Mouse (Mus musculus) small intestine, adult 2 months (tissue): ENCODE measurements at regions not wholly inside any gene's neighbourhood (a gene's known extent, or its start where the extent isn't known, plus 50 kb on each side); places are given as distances from the start of the nearest gene placed in this dataset.

Experiments
- H3K27ac ChIP-seq: fragments of 200-500 bp; 2 replicates; pipeline ENCODE4 v1.5.1; 2012; ENCODE audit warnings: low read depth, low read length, control low read depth, inconsistent platforms; ENCODE audit not compliant: insufficient read depth
- H3K27me3 ChIP-seq: fragments of 200-500 bp; 2 replicates; pipeline ENCODE4 v1.6.1; 2012; ENCODE audit warnings: mild to moderate bottlenecking, moderate library complexity, low read length, inconsistent platforms; ENCODE audit not compliant: control insufficient read depth, insufficient read depth
- H3K36me3 ChIP-seq: fragments of 200-500 bp; 2 replicates; pipeline ENCODE4 v1.6.1; 2012; ENCODE audit warnings: mild to moderate bottlenecking, low read length, control low read depth, inconsistent platforms; ENCODE audit not compliant: control insufficient read depth, insufficient read depth
- H3K4me1 ChIP-seq: fragments of 200-500 bp; 2 replicates; pipeline ENCODE4 v1.6.1; 2012; ENCODE audit warnings: low read length, inconsistent platforms, mixed read lengths; ENCODE audit not compliant: control insufficient read depth, insufficient read depth, insufficient read length
- H3K4me3 ChIP-seq: fragments of 200-500 bp; 2 replicates; pipeline ENCODE4 v1.5.1; 2012; ENCODE audit warnings: low read depth, mild to moderate bottlenecking, control low read depth, inconsistent platforms, low read length, moderate library complexity
- CTCF ChIP-seq: fragments of 200-500 bp; IDR thresholded peaks from 2 replicates; pipeline ENCODE4 v1.5.1; 2012; ENCODE audit warnings: low read depth, mild to moderate bottlenecking, control low read depth, inconsistent platforms, low read length, moderate library complexity, mixed read lengths; ENCODE audit not compliant: insufficient replicate concordance, insufficient read length; ENCODE audit errors: extremely low read depth
- POLR2A ChIP-seq: fragments of 200-500 bp; IDR thresholded peaks from 2 replicates; pipeline ENCODE4 v1.6.1; 2012; ENCODE audit warnings: low read depth, mild to moderate bottlenecking, control low read depth, inconsistent platforms, low read length, moderate library complexity
- WGBS: fragments of 180-500 bp; shearing (Covaris S2); methylation state at CpG from one replicate; pipeline ENCODE4 v1.1.7; 2018; 5-methylcytosine and 5-hydroxymethylcytosine counted together

DNA sequence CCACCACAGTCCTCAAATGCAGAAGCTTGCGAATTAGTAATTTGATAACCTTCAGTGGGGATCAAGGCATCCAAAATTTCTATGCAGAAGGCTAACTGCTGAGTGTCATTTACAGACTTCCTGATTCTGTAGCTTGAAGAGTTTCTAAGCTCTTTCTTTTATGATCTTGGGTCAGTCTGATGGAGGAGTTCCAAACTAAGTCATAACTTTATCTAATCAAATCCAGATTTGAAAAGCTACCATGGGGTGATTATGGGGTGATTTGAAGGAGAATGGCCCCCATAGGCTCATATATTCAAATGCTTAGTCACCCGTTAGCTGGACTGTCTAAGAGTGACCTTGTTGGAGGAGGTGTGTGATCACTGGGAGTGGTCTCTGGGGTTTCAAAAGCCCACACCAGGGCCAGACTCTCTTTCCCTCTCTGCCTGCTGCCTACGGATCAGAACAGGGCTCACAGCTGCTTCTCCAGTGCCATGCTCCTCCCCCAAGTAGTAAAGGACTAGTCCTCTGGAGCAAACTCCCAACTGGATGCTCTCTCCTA, 152.0 kb upstream of the Supt20 start:
- Histone ChIP-seq H3K36me3 (no peaks in the 10 kb centered on the region), H3K4me3 (no peak overlapping the region), H3K27me3 (no peaks in the 10 kb centered on the region), H3K4me1 (no peaks in the 10 kb centered on the region), H3K27ac (no peak overlapping the region)
- 69% methylated on average over 3 of the region's 3 CpGs for WGBS
- TF ChIP-seq CTCF, result no peak

DNA sequence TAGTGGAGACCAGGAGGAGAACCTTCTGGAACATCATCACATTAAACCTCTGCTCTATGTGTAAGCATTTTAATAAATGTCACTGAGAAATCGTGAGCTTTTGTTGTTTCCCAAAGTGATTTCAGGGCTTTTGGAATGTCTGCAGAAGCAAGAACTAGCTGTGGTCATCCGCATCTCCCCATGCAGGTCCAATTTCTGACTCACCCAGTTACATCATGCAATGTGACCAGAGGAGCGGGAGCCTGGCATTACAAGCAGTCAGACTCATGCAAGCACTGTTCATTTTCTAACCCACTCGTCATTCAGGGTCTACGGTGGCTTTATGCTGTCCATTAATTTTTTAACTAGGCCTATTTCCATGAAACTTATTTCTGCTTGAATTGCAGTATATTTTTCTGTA, 151.2 kb upstream of the Supt20 start:
- H3K36me3 ChIP-seq, result no peaks in the 10 kb centered on the region
- H3K27me3 ChIP-seq, result no peaks in the 10 kb centered on the region
- no peaks in the 10 kb centered on the region for H3K4me1 ChIP-seq
- H3K4me3 ChIP-seq, result no peak overlapping the region
- WGBS, result 85% methylated on average over 5 of the region's 5 CpGs
- no peak overlapping the region for H3K27ac ChIP-seq
- no peak for TF ChIP-seq CTCF
- TF ChIP-seq POLR2A, result no peak

DNA sequence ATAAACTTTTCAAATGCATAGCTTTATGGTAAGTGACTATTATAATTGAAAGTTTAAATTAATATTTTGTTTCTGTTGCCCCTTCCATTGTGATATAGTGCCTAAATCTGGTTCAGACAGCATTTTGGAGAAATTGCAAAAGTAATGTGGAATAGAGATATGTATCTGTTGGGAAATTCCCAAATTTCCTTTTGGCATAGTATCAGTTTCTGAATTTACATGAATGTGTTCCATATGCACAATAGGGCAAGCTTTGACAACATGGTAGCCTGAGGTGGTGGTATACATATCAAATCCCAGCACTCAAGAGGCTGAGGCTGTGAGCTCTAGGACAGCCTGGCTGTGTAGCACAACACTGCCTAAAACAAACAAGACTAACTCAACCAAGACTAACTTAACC, 147.2 kb upstream of the Supt20 start:
- no peaks in the 10 kb centered on the region for H3K36me3 ChIP-seq
- H3K27ac ChIP-seq, result no peak overlapping the region
- no peak for TF ChIP-seq POLR2A
- no peak for TF ChIP-seq CTCF
- H3K27me3 ChIP-seq, result no peaks in the 10 kb centered on the region
- no peaks in the 10 kb centered on the region for H3K4me1 ChIP-seq
- no peak overlapping the region for H3K4me3 ChIP-seq

DNA sequence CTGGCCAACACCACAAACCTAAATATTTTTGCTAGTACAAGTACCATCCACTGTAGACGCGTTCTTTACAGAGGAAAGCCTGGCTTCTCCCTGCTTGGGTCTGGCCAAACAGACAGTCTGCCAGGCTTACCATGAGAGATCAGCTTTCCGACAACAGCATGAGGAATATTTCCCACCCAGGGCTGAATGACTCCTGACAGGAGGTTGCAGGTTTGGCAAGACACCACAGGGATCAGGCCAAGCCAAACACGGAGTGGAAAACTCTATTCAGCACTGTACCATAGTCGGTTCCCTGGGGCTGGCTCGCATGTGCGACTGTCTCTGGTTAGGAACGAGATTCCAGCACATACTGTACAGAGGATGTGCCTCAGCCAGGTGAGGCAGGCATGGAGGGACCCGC, 140.7 kb upstream of the Supt20 start:
- Histone ChIP-seq H3K36me3 (no peaks in the 10 kb centered on the region), H3K4me3 (no peak overlapping the region), H3K4me1 (no peaks in the 10 kb centered on the region), H3K27ac (no peak overlapping the region), H3K27me3 (no peaks in the 10 kb centered on the region)
- WGBS, result 73% methylated on average over 9 of the region's 9 CpGs
- TF ChIP-seq POLR2A (no peak), CTCF (no peak)

DNA sequence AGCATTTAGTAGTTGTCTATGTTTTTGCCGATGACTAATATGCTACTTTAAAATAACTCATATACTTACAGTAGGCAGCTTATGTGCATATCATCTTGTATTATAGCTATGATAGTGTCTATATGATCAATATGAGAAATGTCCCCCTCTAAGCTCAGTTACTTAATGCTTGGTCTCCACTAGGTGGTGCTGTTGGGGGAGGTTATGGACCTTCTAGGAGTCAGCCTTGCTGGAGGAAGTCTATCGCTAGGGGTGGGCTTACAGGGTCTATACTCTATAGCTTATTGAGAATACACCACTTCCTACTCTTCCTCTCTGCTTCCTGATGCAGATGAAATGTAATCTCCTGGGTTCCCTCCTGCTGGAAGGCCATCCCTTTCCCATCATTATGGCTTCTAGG, 136.7 kb upstream of the Supt20 start:
- no peaks in the 10 kb centered on the region for H3K4me1 ChIP-seq
- H3K27me3 ChIP-seq, result no peaks in the 10 kb centered on the region
- 91% methylated on average over 2 of the region's 2 CpGs for WGBS
- no peak for TF ChIP-seq CTCF
- TF ChIP-seq POLR2A, result no peak
- H3K36me3 ChIP-seq, result no peaks in the 10 kb centered on the region
- no peak overlapping the region for H3K27ac ChIP-seq
- H3K4me3 ChIP-seq, result no peak overlapping the region

DNA sequence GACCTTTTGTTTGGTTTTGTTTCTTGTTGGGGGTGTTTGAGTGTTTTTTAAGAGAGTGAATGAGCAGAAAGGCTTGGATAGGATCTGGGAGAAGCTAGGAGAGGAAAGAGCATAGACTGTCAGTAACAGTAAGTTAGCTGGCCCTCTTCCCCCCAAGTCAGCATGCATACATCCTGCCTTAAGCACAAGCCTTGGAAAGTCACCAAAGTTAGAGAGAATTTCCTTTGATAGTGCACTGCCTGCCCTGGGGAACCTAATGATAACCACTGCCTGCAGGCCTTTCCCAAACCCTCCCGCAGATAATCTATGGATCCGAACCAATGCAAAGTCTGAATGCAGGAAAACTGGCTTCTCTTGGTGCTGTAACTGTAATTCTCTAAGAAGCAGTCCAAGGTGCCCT, 133.6 kb upstream of the Supt20 start:
- Histone ChIP-seq H3K4me3 (no peak overlapping the region), H3K27me3 (no peaks in the 10 kb centered on the region), H3K27ac (no peak overlapping the region), H3K4me1 (no peaks in the 10 kb centered on the region), H3K36me3 (no peaks in the 10 kb centered on the region)
- 90% methylated on average over 2 of the region's 2 CpGs for WGBS
- TF ChIP-seq CTCF, result no peak
- no peak for TF ChIP-seq POLR2A

DNA sequence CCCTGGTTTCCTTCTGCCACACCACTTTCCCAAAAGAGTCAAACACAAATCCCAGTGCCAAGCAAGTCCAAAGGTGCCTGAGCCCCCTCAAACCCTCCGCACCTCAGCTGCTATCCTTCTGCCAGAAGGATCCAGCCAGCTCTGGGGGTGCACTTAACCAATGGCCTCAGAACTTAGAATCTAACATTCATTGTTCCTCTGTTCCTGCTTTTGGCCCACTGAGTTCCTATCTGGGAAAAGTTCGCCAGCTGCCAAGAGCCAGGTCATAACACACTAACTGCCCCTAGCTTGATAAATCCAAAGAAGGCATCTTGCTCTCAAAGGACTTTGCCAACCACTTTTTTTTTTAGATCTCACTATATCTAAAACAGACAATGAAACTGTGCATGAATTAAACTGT, 133.1 kb upstream of the Supt20 start:
- Histone ChIP-seq H3K27me3 (no peaks in the 10 kb centered on the region), H3K36me3 (no peaks in the 10 kb centered on the region), H3K27ac (no peak overlapping the region), H3K4me1 (no peaks in the 10 kb centered on the region), H3K4me3 (no peak overlapping the region)
- TF ChIP-seq CTCF (no peak), POLR2A (no peak)
- WGBS, result 92% methylated on average over 2 of the region's 2 CpGs
